Mouse (Mus musculus): ENCODE results near the gene Gna12. TPM values are rescaled to one million over a fixed set of nuclear protein-coding genes. Genes with fewer than 3 reads are reported as not detected.

The Gna12 gene
- polyA plus RNA-seq, 1 experiment: 34.8 TPM

DNA sequence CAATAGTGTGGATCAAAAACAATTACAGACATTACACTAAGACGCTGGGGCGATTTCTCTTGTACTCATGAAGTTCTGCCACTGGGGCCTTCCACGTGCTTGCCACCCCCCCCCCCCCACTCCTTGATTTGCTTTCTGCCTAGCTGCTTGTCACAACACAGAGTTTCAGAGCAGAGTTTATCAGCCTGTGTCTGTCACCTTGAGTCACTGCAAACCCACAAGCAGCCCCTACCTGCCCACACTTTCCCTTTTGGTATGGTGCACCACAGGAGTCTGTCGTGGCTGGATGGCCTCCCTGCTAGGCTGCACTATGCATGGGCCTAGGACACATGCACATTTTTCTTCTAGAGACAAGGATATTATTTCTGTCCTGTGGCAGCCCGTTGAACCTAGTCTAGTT lies 31.5 kb downstream of the Gna12 start:
- TF ChIP-seq POLR2A (IDR thresholded peaks at IDR 0.05; ENCODE audit: low read depth, low read length) (no peak), CTCF (IDR thresholded peaks at IDR 0.05; ENCODE audit: extremely low read depth, insufficient read length, insufficient replicate concordance, low read depth, low read length) (no peak)
- Histone ChIP-seq H3K4me1 (ENCODE audit: control insufficient read depth, insufficient read depth, insufficient read length, low read length) (0 out of 2 replicates have a peak, but pooled peaks cover 2% of the 10 kb centered on the region), H3K4me3 (ENCODE audit: low read depth, low read length) (no peak overlapping the region), H3K36me3 (ENCODE audit: control insufficient read depth, insufficient read depth, low read length) (no peaks in the 10 kb centered on the region), H3K27ac (ENCODE audit: insufficient read depth, low read depth, low read length) (no peak overlapping the region), H3K27me3 (ENCODE audit: control insufficient read depth, insufficient read depth, low read length) (no peaks in the 10 kb centered on the region)
- WGBS: 71% methylated on average over 5 of the region's 5 CpGs

DNA sequence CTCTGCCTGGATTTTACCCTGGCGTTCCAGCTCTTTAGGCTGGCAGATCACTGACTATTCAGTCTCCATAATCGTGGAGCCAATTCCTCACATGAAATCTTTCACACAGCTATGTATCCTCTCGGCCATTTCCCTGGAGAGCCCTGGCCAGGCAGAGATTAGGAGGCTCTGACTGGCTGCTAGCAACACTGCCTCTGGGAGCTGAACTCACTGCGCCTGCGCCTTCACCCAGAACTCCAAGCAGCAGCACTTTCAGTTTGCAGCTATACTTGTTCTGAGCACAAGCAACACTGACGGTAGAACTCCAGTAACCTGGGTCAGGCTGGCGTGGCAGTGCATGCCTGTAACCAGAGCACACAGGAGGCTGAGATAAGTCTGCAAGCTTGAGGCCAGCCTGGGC lies 32.1 kb downstream of the Gna12 start:
- Histone ChIP-seq H3K36me3 (ENCODE audit: control insufficient read depth, insufficient read depth, low read length) (no peaks in the 10 kb centered on the region), H3K27me3 (ENCODE audit: control insufficient read depth, insufficient read depth, low read length) (no peaks in the 10 kb centered on the region), H3K4me1 (ENCODE audit: control insufficient read depth, insufficient read depth, insufficient read length, low read length) (0 out of 2 replicates have a peak, but pooled peaks cover 2% of the 10 kb centered on the region), H3K4me3 (ENCODE audit: low read depth, low read length) (no peak overlapping the region), H3K27ac (ENCODE audit: insufficient read depth, low read depth, low read length) (no peak overlapping the region)
- TF ChIP-seq POLR2A (IDR thresholded peaks at IDR 0.05; ENCODE audit: low read depth, low read length): no peak
- TF ChIP-seq CTCF (IDR thresholded peaks at IDR 0.05; ENCODE audit: extremely low read depth, insufficient read length, insufficient replicate concordance, low read depth, low read length): no peak
- 80% methylated on average over 7 of the region's 7 CpGs for WGBS

DNA sequence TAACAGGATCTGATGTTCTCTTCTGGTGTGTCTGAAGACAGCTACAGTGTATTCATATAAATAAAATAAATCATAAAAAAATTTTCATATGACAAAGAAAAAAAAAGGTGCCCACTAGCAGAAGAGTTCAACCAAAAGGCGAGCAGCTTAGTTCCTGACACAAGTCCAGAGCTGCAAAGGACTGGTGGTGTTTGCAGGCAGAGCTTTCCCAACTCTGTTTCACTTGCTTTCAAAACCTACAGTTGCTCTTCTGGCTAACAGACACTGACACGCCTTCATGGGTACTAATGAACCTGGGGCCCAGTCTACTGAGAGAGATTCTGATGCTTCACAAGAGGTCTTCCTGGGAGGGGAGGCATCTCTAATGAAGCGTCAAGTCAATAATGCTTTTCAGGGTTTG lies 34.2 kb downstream of the Gna12 start:
- TF ChIP-seq CTCF (IDR thresholded peaks at IDR 0.05; ENCODE audit: extremely low read depth, insufficient read length, insufficient replicate concordance, low read depth, low read length): no peak
- no peak for TF ChIP-seq POLR2A (IDR thresholded peaks at IDR 0.05; ENCODE audit: low read depth, low read length)
- Histone ChIP-seq H3K27ac (ENCODE audit: insufficient read depth, low read depth, low read length) (no peak overlapping the region), H3K27me3 (ENCODE audit: control insufficient read depth, insufficient read depth, low read length) (no peaks in the 10 kb centered on the region), H3K4me1 (ENCODE audit: control insufficient read depth, insufficient read depth, insufficient read length, low read length) (peaks cover 5% of the 10 kb centered on the region; the same call in 1 of the 2 replicates), H3K36me3 (ENCODE audit: control insufficient read depth, insufficient read depth, low read length) (no peaks in the 10 kb centered on the region), H3K4me3 (ENCODE audit: low read depth, low read length) (no peak overlapping the region)
- 88% methylated on average over 3 of the region's 3 CpGs for WGBS

DNA sequence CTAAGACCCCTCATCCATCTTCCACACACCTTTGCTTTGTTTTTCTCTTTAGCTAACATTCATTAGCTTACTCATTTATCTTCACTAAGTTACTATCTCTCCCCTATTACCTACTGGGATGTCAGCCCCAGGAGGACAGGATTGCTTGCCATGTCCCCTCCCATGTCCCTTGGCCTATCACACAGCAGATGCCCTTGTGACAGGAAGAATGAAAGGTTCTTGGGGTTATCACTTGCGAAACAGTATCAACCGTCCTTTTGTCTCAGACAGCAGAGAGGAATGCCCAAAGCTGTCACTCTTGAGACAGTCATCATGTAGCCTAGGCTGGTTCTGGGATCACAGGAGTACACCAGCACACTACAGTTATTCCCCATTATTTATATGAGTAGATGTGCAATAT lies 35.1 kb downstream of the Gna12 start:
- H3K27ac ChIP-seq (ENCODE audit: insufficient read depth, low read depth, low read length): no peak overlapping the region
- no peak overlapping the region for H3K4me3 ChIP-seq (ENCODE audit: low read depth, low read length)
- TF ChIP-seq POLR2A (IDR thresholded peaks at IDR 0.05; ENCODE audit: low read depth, low read length): no peak
- no peak for TF ChIP-seq CTCF (IDR thresholded peaks at IDR 0.05; ENCODE audit: extremely low read depth, insufficient read length, insufficient replicate concordance, low read depth, low read length)
- no peaks in the 10 kb centered on the region for H3K27me3 ChIP-seq (ENCODE audit: control insufficient read depth, insufficient read depth, low read length)
- 65% methylated on average over 2 of the region's 2 CpGs for WGBS
- peaks cover 6% of the 10 kb centered on the region; the same call in 1 of the 2 replicates for H3K4me1 ChIP-seq (ENCODE audit: control insufficient read depth, insufficient read depth, insufficient read length, low read length)
- H3K36me3 ChIP-seq (ENCODE audit: control insufficient read depth, insufficient read depth, low read length): no peaks in the 10 kb centered on the region

DNA sequence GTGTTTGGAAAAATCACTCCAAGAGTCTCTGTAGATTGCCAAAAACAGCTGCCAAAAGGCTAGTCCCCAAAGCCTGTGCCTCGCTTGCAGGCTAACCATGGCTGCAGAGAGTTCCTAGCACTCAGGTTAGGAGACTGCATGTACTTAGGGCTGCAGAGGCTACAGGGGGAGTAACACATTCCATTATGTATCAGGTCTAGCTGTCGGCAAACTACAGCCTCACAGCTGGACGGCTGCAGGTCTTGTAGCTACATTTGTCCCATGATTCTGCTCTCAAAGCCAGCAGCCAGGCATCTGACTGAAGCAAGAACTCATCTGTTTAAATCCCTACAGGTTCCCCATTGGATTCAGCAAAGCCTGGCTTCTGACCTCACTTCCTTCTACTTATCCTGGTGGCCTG lies 35.5 kb downstream of the Gna12 start:
- Histone ChIP-seq H3K27me3 (ENCODE audit: control insufficient read depth, insufficient read depth, low read length) (no peaks in the 10 kb centered on the region), H3K27ac (ENCODE audit: insufficient read depth, low read depth, low read length) (no peak overlapping the region), H3K4me3 (ENCODE audit: low read depth, low read length) (no peak overlapping the region), H3K4me1 (ENCODE audit: control insufficient read depth, insufficient read depth, insufficient read length, low read length) (peaks cover 6% of the 10 kb centered on the region; the same call in 1 of the 2 replicates), H3K36me3 (ENCODE audit: control insufficient read depth, insufficient read depth, low read length) (no peaks in the 10 kb centered on the region)
- TF ChIP-seq CTCF (IDR thresholded peaks at IDR 0.05; ENCODE audit: extremely low read depth, insufficient read length, insufficient replicate concordance, low read depth, low read length): no peak
- 70% methylated on average over 3 of the region's 3 CpGs for WGBS

DNA sequence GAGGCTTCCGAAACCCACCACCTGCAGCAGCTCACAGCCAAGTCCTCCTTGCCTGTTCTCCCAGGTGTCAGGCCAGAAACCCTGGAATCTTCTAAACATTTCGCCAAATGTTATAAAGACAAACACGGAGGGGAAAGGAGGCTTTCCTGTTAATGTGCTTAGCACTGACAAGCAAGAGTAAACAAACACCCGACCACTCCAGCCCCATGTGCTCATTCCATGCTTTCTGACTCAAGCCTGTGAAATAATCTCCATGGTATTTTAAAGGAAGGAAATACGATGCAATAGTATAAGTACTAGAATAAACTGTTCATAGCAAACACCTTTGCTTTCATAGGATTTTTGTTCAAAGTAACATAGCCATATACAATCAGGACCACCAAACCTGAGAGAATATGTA lies 38.0 kb downstream of the Gna12 start:
- WGBS: 71% methylated on average over 5 of the region's 5 CpGs
- Histone ChIP-seq H3K27ac (ENCODE audit: insufficient read depth, low read depth, low read length) (no peak overlapping the region), H3K36me3 (ENCODE audit: control insufficient read depth, insufficient read depth, low read length) (no peaks in the 10 kb centered on the region), H3K4me3 (ENCODE audit: low read depth, low read length) (no peak overlapping the region), H3K27me3 (ENCODE audit: control insufficient read depth, insufficient read depth, low read length) (no peaks in the 10 kb centered on the region), H3K4me1 (ENCODE audit: control insufficient read depth, insufficient read depth, insufficient read length, low read length) (peaks cover 3% of the 10 kb centered on the region; the same call in 1 of the 2 replicates)
- TF ChIP-seq POLR2A (IDR thresholded peaks at IDR 0.05; ENCODE audit: low read depth, low read length): no peak
- TF ChIP-seq CTCF (IDR thresholded peaks at IDR 0.05; ENCODE audit: extremely low read depth, insufficient read length, insufficient replicate concordance, low read depth, low read length): no peak

DNA sequence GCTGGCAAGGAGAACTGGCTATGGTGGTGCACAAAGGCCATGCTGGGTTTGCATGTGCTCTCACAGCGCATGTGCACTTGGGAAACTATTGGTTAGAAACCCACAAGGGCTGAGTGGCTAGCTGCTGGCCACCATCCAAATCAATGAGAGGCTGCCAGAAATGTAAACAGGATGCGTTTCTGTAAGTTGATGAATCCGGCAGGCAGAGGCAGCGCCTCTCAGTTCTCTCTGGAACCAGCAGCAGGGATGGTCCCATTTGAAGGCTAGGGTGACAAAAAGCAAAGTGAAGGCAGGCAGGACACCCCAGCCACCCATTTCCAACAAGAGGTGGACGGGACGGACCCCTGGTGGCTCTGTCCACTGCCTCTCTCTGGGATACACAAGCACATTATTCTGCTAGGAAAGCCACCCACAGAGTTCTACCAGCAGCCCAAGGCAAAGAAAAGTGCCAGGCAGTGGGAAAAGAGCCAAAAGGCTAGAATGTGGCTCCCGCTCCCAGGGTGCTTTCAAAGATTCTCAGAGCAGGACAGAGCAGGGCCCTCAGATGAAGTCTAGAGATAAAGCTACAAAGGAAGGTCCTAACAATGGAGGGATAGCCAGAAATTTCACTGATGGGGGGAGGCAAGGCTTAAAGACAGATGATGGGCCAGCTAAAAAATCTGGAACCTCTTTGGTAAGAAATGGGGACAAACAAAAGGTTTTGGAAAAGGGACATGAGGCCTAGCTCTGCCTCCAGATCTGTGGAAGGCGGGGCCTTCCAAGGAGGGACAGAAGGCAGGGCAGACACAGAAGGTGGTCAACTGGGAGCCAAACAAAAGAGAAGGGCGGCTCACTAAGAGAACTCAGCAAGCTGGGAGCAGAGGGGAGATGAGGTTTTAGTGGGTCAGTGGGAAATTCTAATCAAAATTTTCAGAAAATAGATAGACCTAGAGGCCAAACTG lies 39.0 kb downstream of the Gna12 start:
- no peaks in the 10 kb centered on the region for H3K27me3 ChIP-seq (ENCODE audit: control insufficient read depth, insufficient read depth, low read length)
- peaks cover 3% of the 10 kb centered on the region; the same call in 1 of the 2 replicates for H3K4me1 ChIP-seq (ENCODE audit: control insufficient read depth, insufficient read depth, insufficient read length, low read length)
- H3K27ac ChIP-seq (ENCODE audit: insufficient read depth, low read depth, low read length): peak overlapping the region; percentile 60
- H3K36me3 ChIP-seq (ENCODE audit: control insufficient read depth, insufficient read depth, low read length): no peaks in the 10 kb centered on the region
- no peak for TF ChIP-seq CTCF (IDR thresholded peaks at IDR 0.05; ENCODE audit: extremely low read depth, insufficient read length, insufficient replicate concordance, low read depth, low read length)
- TF ChIP-seq POLR2A (IDR thresholded peaks at IDR 0.05; ENCODE audit: low read depth, low read length): 0 out of 2 replicates have a peak, but pooled peaks have one; percentile 18
- no peak overlapping the region for H3K4me3 ChIP-seq (ENCODE audit: low read depth, low read length)
- 55% methylated on average over 9 of the region's 9 CpGs for WGBS
